Mouse (Mus musculus) ES-Bruce4 (cell line): Measurements from ENCODE around the gene Ccdc33. TPM values are rescaled to one million over a fixed set of nuclear protein-coding genes. Genes with fewer than 3 reads are reported as not detected.

Source experiments
- H3K27ac ChIP-seq: 2 replicates; pipeline ENCODE4 v1.5.1; 2012; ENCODE audit warnings: low read length, inconsistent platforms; ENCODE audit not compliant: insufficient read depth
- H3K27me3 ChIP-seq: 2 replicates; pipeline ENCODE4 v1.6.1; 2012; ENCODE audit warnings: mild to moderate bottlenecking, low read length, inconsistent platforms; ENCODE audit not compliant: control insufficient read depth, poor library complexity, insufficient read depth, severe bottlenecking
- H3K36me3 ChIP-seq: 2 replicates; pipeline ENCODE4 v1.6.1; 2012; ENCODE audit warnings: inconsistent platforms, mild to moderate bottlenecking, low read length, moderate library complexity; ENCODE audit not compliant: control insufficient read depth, poor library complexity, insufficient read depth, severe bottlenecking
- H3K4me1 ChIP-seq: one replicate; pipeline ENCODE4 v1.8.1; 2011; ENCODE audit warnings: low read length; ENCODE audit not compliant: control insufficient read depth, insufficient read depth
- H3K4me3 ChIP-seq: 2 replicates; pipeline ENCODE4 v1.5.1; 2011; ENCODE audit warnings: low read depth, mild to moderate bottlenecking, low read length
- H3K9ac ChIP-seq: 2 replicates; pipeline ENCODE4 v1.6.1; 2012; ENCODE audit warnings: low read depth, mild to moderate bottlenecking, inconsistent platforms; ENCODE audit not compliant: poor library complexity, severe bottlenecking
- H3K9me3 ChIP-seq: replicated peaks from 2 replicates; pipeline ENCODE4 v1.6.1; 2012; ENCODE audit warnings: mild to moderate bottlenecking, low read length, inconsistent platforms; ENCODE audit not compliant: control insufficient read depth, poor library complexity, insufficient read depth, severe bottlenecking
- CTCF ChIP-seq: IDR thresholded peaks from one replicate; pipeline ENCODE4 v1.8.1; 2011; ENCODE audit warnings: low read depth, low read length
- EP300 ChIP-seq: IDR thresholded peaks from 2 replicates; pipeline ENCODE4 v1.6.1; 2011; ENCODE audit warnings: low read depth, low read length; ENCODE audit not compliant: insufficient read depth
- POLR2A ChIP-seq: IDR thresholded peaks from one replicate; pipeline ENCODE4 v1.8.1; 2011; ENCODE audit warnings: low read length; ENCODE audit not compliant: insufficient read depth
- polyA plus RNA-seq: library from polyadenylated mRNA; stranded (reverse); fragments of >200 nt; gene quantifications from 2 replicates; pipeline ENCODE4 v1.2.4, GENCODE M21; 2011; ENCODE audit warnings: low read depth; ENCODE audit not compliant: missing spikeins, insufficient read depth, insufficient read length

Ccdc33 gene
- polyA plus RNA-seq, 1 experiment, result not detected

GRCm38 (mm10) chr9:58085074-58085473 lies 33.5 kb downstream of the Ccdc33 start:
- Histone ChIP-seq H3K27ac (no peak overlapping the region), H3K9me3 (no peaks in the 10 kb centered on the region)

GRCm38 (mm10) chr9:58084586-58084985 lies 34.0 kb downstream of the Ccdc33 start:
- Histone ChIP-seq H3K4me3 (no peak overlapping the region), H3K36me3 (no peaks in the 10 kb centered on the region), H3K9ac (no peak overlapping the region), H3K9me3 (no peaks in the 10 kb centered on the region), H3K4me1 (peaks cover 6% of the 10 kb centered on the region), H3K27me3 (no peaks in the 10 kb centered on the region), H3K27ac (no peak overlapping the region)
- TF ChIP-seq CTCF (no peak), EP300 (no peak), POLR2A (no peak)

More at GRCm38 (mm10) chr9:58085074-58085473, 33.5 kb downstream of the Ccdc33 start:
- H3K4me3 ChIP-seq, result no peak overlapping the region
- H3K4me1 ChIP-seq, result peaks cover 6% of the 10 kb centered on the region
- H3K9ac ChIP-seq, result no peak overlapping the region
- no peaks in the 10 kb centered on the region for H3K36me3 ChIP-seq
- no peaks in the 10 kb centered on the region for H3K27me3 ChIP-seq
- TF ChIP-seq EP300, result no peak
- TF ChIP-seq CTCF, result no peak
- TF ChIP-seq POLR2A, result no peak

GRCm38 (mm10) chr9:58074561-58074960 lies 44.1 kb downstream of the Ccdc33 start:
- no peak overlapping the region for H3K27ac ChIP-seq
- no peak overlapping the region for H3K9ac ChIP-seq
- no peaks in the 10 kb centered on the region for H3K27me3 ChIP-seq
- no peaks in the 10 kb centered on the region for H3K4me1 ChIP-seq
- H3K36me3 ChIP-seq, result no peaks in the 10 kb centered on the region
- H3K4me3 ChIP-seq, result no peak overlapping the region
- no peaks in the 10 kb centered on the region for H3K9me3 ChIP-seq
- TF ChIP-seq CTCF, result no peak
- no peak for TF ChIP-seq EP300
- no peak for TF ChIP-seq POLR2A

GRCm38 (mm10) chr9:58067546-58067945 lies 51.1 kb downstream of the Ccdc33 start:
- TF ChIP-seq CTCF (no peak), EP300 (no peak), POLR2A (no peak)
- H3K27me3 ChIP-seq, result no peaks in the 10 kb centered on the region
- no peak overlapping the region for H3K9ac ChIP-seq
- no peak overlapping the region for H3K27ac ChIP-seq
- H3K9me3 ChIP-seq, result no peaks in the 10 kb centered on the region
- H3K4me3 ChIP-seq, result no peak overlapping the region
- H3K4me1 ChIP-seq, result no peaks in the 10 kb centered on the region
- H3K36me3 ChIP-seq, result no peaks in the 10 kb centered on the region

GRCm38 (mm10) chr9:58066731-58067095 lies 51.9 kb downstream of the Ccdc33 start:
- H3K9me3 ChIP-seq, result no peaks in the 10 kb centered on the region
- H3K4me3 ChIP-seq, result no peak overlapping the region
- no peaks in the 10 kb centered on the region for H3K36me3 ChIP-seq
- H3K9ac ChIP-seq, result no peak overlapping the region
- H3K27ac ChIP-seq, result no peak overlapping the region
- no peaks in the 10 kb centered on the region for H3K4me1 ChIP-seq
- no peaks in the 10 kb centered on the region for H3K27me3 ChIP-seq
- TF ChIP-seq CTCF (no peak), POLR2A (no peak), EP300 (no peak)

- no peaks in the 10 kb centered on the region for H3K4me1 ChIP-seq
- no peaks in the 10 kb centered on the region for H3K36me3 ChIP-seq
- no peaks in the 10 kb centered on the region for H3K9me3 ChIP-seq
- no peak overlapping the region for H3K9ac ChIP-seq
- no peak overlapping the region for H3K4me3 ChIP-seq
- TF ChIP-seq POLR2A (no peak), CTCF (no peak), EP300 (no peak)
- no peaks in the 10 kb centered on the region for H3K27me3 ChIP-seq
- H3K27ac ChIP-seq, result no peak overlapping the region
Measured at GRCm38 (mm10) chr9:58065977-58066730, 52.5 kb downstream of the Ccdc33 start.
